Mouse (Mus musculus): ENCODE data around the gene Ctsl. TPM values are rescaled to one million over a fixed set of nuclear protein-coding genes. Genes with fewer than 3 reads are reported as not detected.

The Ctsl gene
- total RNA-seq, 1 experiment = 326 TPM

DNA sequence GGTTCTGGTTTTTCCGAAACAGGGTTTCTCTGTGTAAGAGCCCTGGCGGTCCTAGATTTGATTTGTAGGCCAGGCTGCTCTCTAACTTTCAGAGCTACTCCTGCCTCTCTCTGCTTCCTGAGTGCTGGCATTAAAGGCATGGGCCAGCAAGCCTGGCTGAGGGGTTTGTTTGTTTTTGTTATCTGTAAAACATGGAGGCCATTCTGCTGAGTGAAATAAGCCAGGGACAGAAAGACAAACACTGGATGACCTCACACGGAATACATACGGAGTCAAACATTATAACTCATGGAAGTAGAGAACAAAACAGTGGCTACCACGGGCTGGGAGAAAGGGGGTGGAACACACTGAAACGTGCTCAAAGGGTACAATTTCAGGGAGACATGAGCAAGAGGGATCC, 60.1 kb downstream of the Ctsl start:
- Histone ChIP-seq H3K36me3 (ENCODE audit: control insufficient read depth, insufficient read depth, low read length, poor library complexity, severe bottlenecking) (peaks cover 6% of the 10 kb centered on the region), H3K4me3 (ENCODE audit: insufficient read depth in 1 of 2, low read depth in 1 of 2, low read length in 2 of 2, poor library complexity in 1 of 2, severe bottlenecking in 1 of 2) (no peak overlapping the region), H3K27ac (ENCODE audit: insufficient read depth, low read depth, low read length, poor library complexity, severe bottlenecking) (no peak overlapping the region), H3K4me1 (ENCODE audit: control insufficient read depth in 2 of 2, insufficient read depth in 2 of 2, low read length in 2 of 2, poor library complexity in 1 of 2) (peaks cover 0 to 6% of the 10 kb centered on the region in 2 experiments; a peak in 1 of 4 replicates), H3K9me3 (ENCODE audit: control insufficient read depth, insufficient read depth, low read depth, low read length) (no peaks in the 10 kb centered on the region), H3K9ac (ENCODE audit: insufficient read depth, low read depth, low read length, poor library complexity, severe bottlenecking) (no peak overlapping the region)
- DNase-seq (ENCODE audit: low read depth, low spot score) = no peak
- TF ChIP-seq MAFK (IDR thresholded peaks at IDR 0.05; ENCODE audit: insufficient read depth, low read depth, low read length) (no peak), ZC3H11A (IDR thresholded peaks at IDR 0.05; ENCODE audit: borderline replicate concordance, low read depth, low read length) (no peak), ZNF384 (IDR thresholded peaks at IDR 0.05; ENCODE audit: low read depth, low read length) (no peak), HCFC1 (IDR thresholded peaks at IDR 0.05; ENCODE audit: borderline replicate concordance, insufficient read depth, low read length) (no peak), CHD2 (IDR thresholded peaks at IDR 0.05; ENCODE audit: low read depth, low read length) (no peak)
- in situ Hi-C loops (cut with MboI; ENCODE audit: low sequenced_read_pairs in 2 of 2, unreplicated experiment in 2 of 2) = loop anchor here (10.0 kb wide), 1 partner anchor 126 kb away; no protein-coding TSS in a partner anchor

DNA sequence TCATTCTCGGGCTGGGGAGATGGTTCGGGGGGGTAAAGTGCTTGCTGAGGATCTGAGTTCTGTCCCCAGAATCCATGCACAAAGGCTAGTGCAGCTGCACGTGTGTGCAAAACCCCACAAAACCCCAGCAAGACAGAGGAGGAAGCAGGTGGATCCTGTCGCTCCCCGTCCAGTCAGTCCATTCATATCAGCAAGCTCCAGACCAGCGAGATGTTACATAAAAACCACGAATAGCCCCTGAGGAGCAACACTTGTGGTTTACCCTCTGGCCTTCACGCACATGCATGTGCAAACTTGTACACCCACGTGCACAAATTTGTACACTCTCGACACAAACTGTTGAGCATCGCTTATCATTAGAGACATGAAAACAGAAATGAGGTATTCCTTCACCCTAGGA, 60.8 kb downstream of the Ctsl start:
- Histone ChIP-seq H3K9ac (ENCODE audit: insufficient read depth, low read depth, low read length, poor library complexity, severe bottlenecking) (no peak overlapping the region), H3K27ac (ENCODE audit: insufficient read depth, low read depth, low read length, poor library complexity, severe bottlenecking) (no peak overlapping the region), H3K9me3 (ENCODE audit: control insufficient read depth, insufficient read depth, low read depth, low read length) (no peaks in the 10 kb centered on the region), H3K4me1 (ENCODE audit: control insufficient read depth in 2 of 2, insufficient read depth in 2 of 2, low read length in 2 of 2, poor library complexity in 1 of 2) (peaks cover 0 to 6% of the 10 kb centered on the region in 2 experiments; a peak in 1 of 4 replicates), H3K4me3 (ENCODE audit: insufficient read depth in 1 of 2, low read depth in 1 of 2, low read length in 2 of 2, poor library complexity in 1 of 2, severe bottlenecking in 1 of 2) (no peak overlapping the region), H3K36me3 (ENCODE audit: control insufficient read depth, insufficient read depth, low read length, poor library complexity, severe bottlenecking) (peaks cover 6% of the 10 kb centered on the region)
- no peak for TF ChIP-seq ZNF384 (IDR thresholded peaks at IDR 0.05; ENCODE audit: low read depth, low read length)
- TF ChIP-seq HCFC1 (IDR thresholded peaks at IDR 0.05; ENCODE audit: borderline replicate concordance, insufficient read depth, low read length) = no peak
- TF ChIP-seq CHD2 (IDR thresholded peaks at IDR 0.05; ENCODE audit: low read depth, low read length) = no peak
- no peak for TF ChIP-seq ZC3H11A (IDR thresholded peaks at IDR 0.05; ENCODE audit: borderline replicate concordance, low read depth, low read length)
- no peak for TF ChIP-seq MAFK (IDR thresholded peaks at IDR 0.05; ENCODE audit: insufficient read depth, low read depth, low read length)
- in situ Hi-C loops (cut with MboI; ENCODE audit: low sequenced_read_pairs in 2 of 2, unreplicated experiment in 2 of 2) = loop anchor here (5.0 to 10.0 kb wide), 2 partner anchors 63 to 125 kb away; no protein-coding TSS in a partner anchor
- no peak for DNase-seq (ENCODE audit: low read depth, low spot score)

Other genes with a start within 250 kb of the Ctsl start
- 7.1 and 9.4 TPM in 2 replicates for gene Slc35d2, start 241.5 kb downstream of the Ctsl start, total RNA-seq (2012; rRNA removed)
- gene Zfp367, start 217.7 kb downstream of the Ctsl start, total RNA-seq (2012; rRNA removed) = 18.0 and 24.8 TPM in 2 replicates
- gene Habp4, start 209.1 kb downstream of the Ctsl start, total RNA-seq (2012; rRNA removed) = 4.3 and 5.3 TPM in 2 replicates
- gene Cdc14b, start 95.6 kb downstream of the Ctsl start, total RNA-seq (2012; rRNA removed) = 12.3 and 12.8 TPM in 2 replicates
- gene Aaed1, start 58.2 kb downstream of the Ctsl start, total RNA-seq (2012; rRNA removed) = 7.1 and 10.7 TPM in 2 replicates
- 6.0 and 6.1 TPM in 2 replicates for gene Cdk20, start 61.4 kb upstream of the Ctsl start, total RNA-seq (2012; rRNA removed)
- not detected in 2 replicates for gene Fam240b, start 126.9 kb upstream of the Ctsl start, total RNA-seq (2012; rRNA removed)

Measured in ES-E14 (cell line).